Mouse (Mus musculus) embryo, embryonic 10.5 days (tissue): Measurements from ENCODE around the gene Acadsb.

Experiments
- DNase-seq: peaks from one replicate; pipeline ENCODE4 v3.0.0-alpha.2; 2015; ENCODE audit warnings: low spot score

Acadsb gene

GRCm38 (mm10) chr7:131465735-131466134 is 55.3 kb downstream of the Acadsb start:
- DNase-seq, result peak; percentile 60

GRCm38 (mm10) chr7:131467312-131467711 is 56.9 kb downstream of the Acadsb start:
- DNase-seq, result no peak

DNA sequence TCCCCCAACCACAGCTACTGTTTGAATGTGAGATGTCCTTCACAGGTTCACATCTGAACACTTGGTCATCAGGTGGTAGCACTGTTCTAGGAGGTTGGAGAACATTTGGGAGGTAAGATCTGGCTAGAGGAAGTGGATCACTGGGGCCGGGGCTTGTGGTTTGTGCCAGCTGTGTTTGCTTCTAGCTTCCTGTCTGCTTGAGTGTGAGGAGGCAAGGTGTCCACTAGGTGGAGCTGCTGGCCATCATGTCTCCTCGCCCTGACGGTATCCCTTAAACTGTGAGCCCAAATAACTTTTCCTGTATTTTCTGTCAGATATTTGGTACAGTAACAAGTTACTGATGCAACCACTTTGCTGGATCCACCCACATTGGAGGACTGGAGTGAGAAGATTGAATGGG is 59.1 kb downstream of the Acadsb start:
- peak; percentile 21 for DNase-seq

- no peak for DNase-seq
These were observed 61.1 kb downstream of the Acadsb start for GRCm38 (mm10) chr7:131471551-131471950.

DNA sequence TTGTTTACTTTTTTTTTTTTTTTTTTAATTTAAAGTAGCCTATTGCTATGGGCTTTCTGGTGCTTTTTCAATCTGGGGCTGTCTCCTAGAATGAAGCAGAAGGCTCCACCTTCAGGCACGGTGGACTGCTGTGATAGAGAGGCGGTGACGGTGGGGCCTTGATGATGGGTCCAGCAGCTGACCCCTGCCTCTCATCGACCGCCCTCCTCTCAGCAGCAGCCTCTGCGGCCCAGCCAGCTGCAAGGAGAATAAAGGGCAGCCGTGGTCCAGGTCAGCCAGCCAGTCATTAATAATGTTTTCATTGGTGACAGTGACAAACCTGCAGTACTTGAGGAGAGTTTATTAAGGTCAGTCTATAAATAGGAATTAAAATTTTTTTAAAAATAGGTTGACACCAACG is 66.7 kb downstream of the Acadsb start:
- peak; percentile 67 for DNase-seq

DNA sequence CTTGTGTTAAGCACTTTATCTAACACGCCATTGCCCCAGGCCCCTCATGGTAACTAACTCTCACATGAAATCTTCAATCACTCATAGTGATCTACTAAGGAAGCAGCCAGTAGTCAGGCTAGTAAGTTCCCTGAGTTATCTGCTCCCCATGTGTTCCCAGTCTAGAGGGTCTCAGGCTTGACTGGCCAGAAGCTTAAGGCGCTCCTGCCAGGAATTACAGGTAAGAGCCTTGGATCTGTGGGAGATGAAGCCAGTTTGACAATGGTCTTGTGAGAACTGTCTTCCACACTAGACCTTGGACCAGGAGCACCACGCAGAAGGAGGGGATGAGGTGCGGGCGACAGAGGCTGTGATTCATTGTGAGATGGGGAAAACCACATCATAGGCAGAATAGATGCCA is 68.0 kb downstream of the Acadsb start:
- no peak for DNase-seq
